Mouse (Mus musculus) MEL (cell line): ENCODE results near the gene Fam183b. TPM values are rescaled to one million over a fixed set of nuclear protein-coding genes. Genes with fewer than 3 reads are reported as not detected.

ENCODE experiments used
- DNase-seq: peaks from one replicate; pipeline ENCODE4 v3.0.0; 2011; ENCODE audit warnings: low read depth, low spot score
- H3K27ac ChIP-seq: 2 replicates; pipeline ENCODE4 v1.5.1; 2012; ENCODE audit warnings: low read depth, mild to moderate bottlenecking, control low read depth, low read length, moderate library complexity; ENCODE audit not compliant: control insufficient read depth
- H3K27me3 ChIP-seq, 2 experiments: fragments of 150-350 bp in 1 of 2; sonication (generic) in 1 of 2; 2 replicates each; pipeline ENCODE4 v1.6.1; 2012; ENCODE audit warnings: low read length in 2 of 2, mild to moderate bottlenecking in 2 of 2, improper control_type of control experiment in 1 of 2, moderate library complexity in 1 of 2; ENCODE audit not compliant: insufficient read depth in 2 of 2, control insufficient read depth in 1 of 2
- H3K36me3 ChIP-seq, 2 experiments: 2 replicates each; pipeline ENCODE4 v1.6.1; 2012 to 2014; ENCODE audit warnings: low read length in 2 of 2, improper control_type of control experiment in 1 of 2, inconsistent platforms in 1 of 2, mild to moderate bottlenecking in 1 of 2; ENCODE audit not compliant: insufficient read depth in 2 of 2, control insufficient read depth in 1 of 2
- H3K4me1 ChIP-seq, 2 experiments: fragments of 150-350 bp in 1 of 2; sonication (generic) in 1 of 2; 2 replicates each; pipeline ENCODE4 v1.6.1; 2012; ENCODE audit warnings: low read length in 2 of 2, improper control_type of control experiment in 1 of 2, mild to moderate bottlenecking in 1 of 2; ENCODE audit not compliant: insufficient read depth in 2 of 2, control insufficient read depth in 1 of 2
- H3K4me3 ChIP-seq, 2 experiments: fragments of 150-350 bp in 1 of 2; sonication (generic) in 1 of 2; 2 replicates each; pipeline ENCODE4 v1.5.1; 2012; ENCODE audit warnings: low read depth in 2 of 2, low read length in 2 of 2, mild to moderate bottlenecking in 2 of 2, moderate library complexity in 2 of 2, control low read depth in 1 of 2, improper control_type of control experiment in 1 of 2; ENCODE audit not compliant: control insufficient read depth in 1 of 2, insufficient read depth in 1 of 2
- H3K79me2 ChIP-seq: 2 replicates; pipeline ENCODE4 v1.6.1; 2012; ENCODE audit warnings: mild to moderate bottlenecking, low read length, moderate library complexity; ENCODE audit not compliant: control insufficient read depth, poor library complexity, insufficient read depth
- H3K9ac ChIP-seq: 2 replicates; pipeline ENCODE4 v1.6.1; 2012; ENCODE audit warnings: low read depth, mild to moderate bottlenecking, control low read depth, low read length, moderate library complexity; ENCODE audit not compliant: control insufficient read depth, poor library complexity, severe bottlenecking
- H3K9me3 ChIP-seq: fragments of 150-350 bp; sonication (generic); replicated peaks from 2 replicates; pipeline ENCODE4 v1.6.1; 2012; ENCODE audit warnings: mild to moderate bottlenecking, low read length, improper control_type of control experiment, moderate library complexity; ENCODE audit not compliant: insufficient read depth
- BHLHE40 ChIP-seq: IDR thresholded peaks from 2 replicates; pipeline ENCODE4 v1.6.1; 2012; ENCODE audit warnings: low read depth, mild to moderate bottlenecking, inconsistent platforms, low read length, improper control_type of control experiment, borderline replicate concordance
- CTCF ChIP-seq, 3 experiments: IDR thresholded peaks in 2 of 3; conservative IDR thresholded peaks in 1 of 3; 2 replicates each; pipeline ENCODE4 v1.5.1; 2011 to 2012; ENCODE audit warnings: low read length in 3 of 3, low read depth in 2 of 3, mild to moderate bottlenecking in 2 of 3, improper control_type of control experiment in 1 of 3, inconsistent platforms in 1 of 3, mixed read lengths in 1 of 3, moderate library complexity in 1 of 3; ENCODE audit not compliant: control insufficient read depth in 1 of 3, insufficient read depth in 1 of 3, poor library complexity in 1 of 3, severe bottlenecking in 1 of 3
- E2F4 ChIP-seq: IDR thresholded peaks from 2 replicates; pipeline ENCODE4 v1.6.1; 2011; ENCODE audit warnings: low read depth, low read length, improper control_type of control experiment, borderline replicate concordance
- EP300 ChIP-seq, 2 experiments: IDR thresholded peaks; 2 replicates each; pipeline ENCODE4 v1.6.1; 2011; ENCODE audit warnings: improper control_type of control experiment in 2 of 2, low read length in 2 of 2, low read depth in 1 of 2, mild to moderate bottlenecking in 1 of 2
- ETS1 ChIP-seq: IDR thresholded peaks from 2 replicates; pipeline ENCODE4 v1.6.1; 2012; ENCODE audit warnings: low read depth, mild to moderate bottlenecking, inconsistent platforms, low read length, improper control_type of control experiment, moderate library complexity
- GATA1 ChIP-seq: IDR thresholded peaks from 2 replicates; pipeline ENCODE4 v1.6.1; 2011; ENCODE audit warnings: low read depth, low read length, improper control_type of control experiment
- JUND ChIP-seq: IDR thresholded peaks from 2 replicates; pipeline ENCODE4 v1.6.1; 2011; ENCODE audit warnings: low read depth, mild to moderate bottlenecking, improper control_type of control experiment, low read length
- KAT2A ChIP-seq: conservative IDR thresholded peaks from 2 replicates; pipeline ENCODE4 v1.6.1; 2012; ENCODE audit warnings: low read depth, low read length, improper control_type of control experiment, inconsistent platforms
- MAFK ChIP-seq: IDR thresholded peaks from 2 replicates; pipeline ENCODE4 v1.6.1; 2011; ENCODE audit warnings: low read depth, mild to moderate bottlenecking, low read length, improper control_type of control experiment, borderline replicate concordance
- MYC ChIP-seq: IDR thresholded peaks from 2 replicates; pipeline ENCODE4 v1.6.1; 2011; ENCODE audit warnings: low read depth, mild to moderate bottlenecking, low read length, improper control_type of control experiment, moderate library complexity
- NRF1 ChIP-seq: IDR thresholded peaks from 2 replicates; pipeline ENCODE4 v1.6.1; 2014; ENCODE audit warnings: low read depth, mild to moderate bottlenecking, inconsistent platforms, low read length, improper control_type of control experiment, moderate library complexity; ENCODE audit not compliant: poor library complexity, insufficient read depth, severe bottlenecking
- POLR2A ChIP-seq, 2 experiments: IDR thresholded peaks; 2 replicates each; pipeline ENCODE4 v1.6.1; 2011 to 2012; ENCODE audit warnings: low read length in 2 of 2, mild to moderate bottlenecking in 2 of 2, control low read depth in 1 of 2, improper control_type of control experiment in 1 of 2, low read depth in 1 of 2, moderate library complexity in 1 of 2; ENCODE audit not compliant: control insufficient read depth in 1 of 2, insufficient read depth in 1 of 2, poor library complexity in 1 of 2
- POLR2AphosphoS5 ChIP-seq: IDR thresholded peaks from 2 replicates; pipeline ENCODE4 v1.6.1; 2012; ENCODE audit warnings: low read depth, borderline replicate concordance, mild to moderate bottlenecking, inconsistent platforms, low read length, moderate library complexity, mixed read lengths
- RAD21 ChIP-seq: IDR thresholded peaks from 2 replicates; pipeline ENCODE4 v1.6.1; 2011; ENCODE audit warnings: mild to moderate bottlenecking, low read depth, low read length, improper control_type of control experiment
- SMC3 ChIP-seq: IDR thresholded peaks from 2 replicates; pipeline ENCODE4 v1.6.1; 2011; ENCODE audit warnings: low read depth, low read length, improper control_type of control experiment
- TBP ChIP-seq: IDR thresholded peaks from 2 replicates; pipeline ENCODE4 v1.8.0; 2011; ENCODE audit warnings: low read depth, low read length, improper control_type of control experiment
- TCF12 ChIP-seq: IDR thresholded peaks from 2 replicates; pipeline ENCODE4 v1.6.1; 2014; ENCODE audit warnings: low read depth, mild to moderate bottlenecking, inconsistent platforms, low read length, improper control_type of control experiment, moderate library complexity
- UBTF ChIP-seq: IDR thresholded peaks from 2 replicates; pipeline ENCODE4 v1.6.1; 2012; ENCODE audit warnings: low read depth, mild to moderate bottlenecking, inconsistent platforms, low read length, improper control_type of control experiment, moderate library complexity, borderline replicate concordance; ENCODE audit not compliant: insufficient read depth
- USF1 ChIP-seq: IDR thresholded peaks from 2 replicates; pipeline ENCODE4 v1.6.1; 2014; ENCODE audit warnings: low read depth, mild to moderate bottlenecking, inconsistent platforms, low read length, improper control_type of control experiment, moderate library complexity
- USF2 ChIP-seq, 2 experiments: IDR thresholded peaks; 2 replicates each; pipeline ENCODE4 v1.6.1; 2011 to 2012; ENCODE audit warnings: improper control_type of control experiment in 2 of 2, low read length in 2 of 2, borderline replicate concordance in 1 of 2, inconsistent platforms in 1 of 2, low read depth in 1 of 2, mild to moderate bottlenecking in 1 of 2; ENCODE audit not compliant: insufficient read depth in 1 of 2
- ZKSCAN1 ChIP-seq: IDR thresholded peaks from 2 replicates; pipeline ENCODE4 v1.6.1; 2012; ENCODE audit warnings: low read depth, mild to moderate bottlenecking, inconsistent platforms, low read length, improper control_type of control experiment, moderate library complexity
- polyA plus RNA-seq, 2 experiments: library from polyadenylated mRNA; stranded (reverse) in 1 of 2; unstranded in 1 of 2; fragments of >175 nt in 1 of 2; fragments of >200 nt in 1 of 2; gene quantifications; 2 replicates each; pipeline versions ENCODE4 v1.2.1 to v1.2.4; 2012; ENCODE audit warnings: low replicate concordance in 2 of 2, low read depth in 1 of 2; ENCODE audit not compliant: insufficient read length in 2 of 2, insufficient read depth in 1 of 2, missing spikeins in 1 of 2
- total RNA-seq: library from RNA; depleted of rRNA; stranded (reverse); fragments of 300-350 nt; gene quantifications from 2 replicates; pipeline ENCODE4 v1.2.3, GENCODE M21; 2012

The Fam183b gene
- total and polyA plus RNA-seq, 3 experiments: not detected

DNA sequence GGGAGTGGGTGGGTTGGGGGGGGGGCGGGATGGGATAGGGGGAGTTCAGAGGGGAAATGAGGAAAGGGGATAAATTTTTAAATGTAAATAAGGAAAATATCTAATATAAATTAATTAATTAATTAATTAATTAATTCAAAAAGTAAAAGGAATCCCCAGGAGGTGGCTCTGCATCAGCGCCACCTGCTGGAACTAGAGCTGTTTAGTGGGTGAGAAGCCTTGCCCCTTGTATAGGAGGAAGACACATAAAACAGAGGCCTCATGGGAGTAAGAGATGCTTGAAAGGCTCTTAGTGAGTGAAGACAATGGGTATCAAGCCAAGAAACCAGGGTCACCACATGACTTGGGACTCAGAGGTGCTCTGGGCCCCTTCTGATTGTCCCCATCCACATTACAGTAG lies 5.9 kb downstream of the Fam183b start:
- peak; percentile 42 for DNase-seq
- H3K36me3 ChIP-seq: peaks cover 0 to under 1% of the 10 kb centered on the region in 2 experiments; a peak in 2 of 4 replicates
- no peak overlapping the region for H3K9ac ChIP-seq
- H3K27me3 ChIP-seq: peaks cover 0 to 4% of the 10 kb centered on the region in 2 experiments; a peak in 3 of 4 replicates
- H3K4me3 ChIP-seq: no peak overlapping the region
- no peak overlapping the region for H3K27ac ChIP-seq
- no peaks in the 10 kb centered on the region for H3K79me2 ChIP-seq
- TF ChIP-seq TBP (no peak), SMC3 (peak; percentile 51), RAD21 (peak; percentile 18), MYC (no peak), CTCF (IDR thresholded peaks at IDR 0.05 in 2 of 3, conservative IDR thresholded peaks at IDR 0.05 in 1 of 3; ENCODE audit: control insufficient read depth in 1 of 3, insufficient read depth in 1 of 3, low read depth in 2 of 3, low read length in 3 of 3, poor library complexity in 1 of 3, severe bottlenecking in 1 of 3) (peak; percentile 27 to 68 (median 51))
- no peaks in the 10 kb centered on the region for H3K9me3 ChIP-seq
- H3K4me1 ChIP-seq: peaks cover 0 to under 1% of the 10 kb centered on the region in 2 experiments; a peak in 1 of 4 replicates

DNA sequence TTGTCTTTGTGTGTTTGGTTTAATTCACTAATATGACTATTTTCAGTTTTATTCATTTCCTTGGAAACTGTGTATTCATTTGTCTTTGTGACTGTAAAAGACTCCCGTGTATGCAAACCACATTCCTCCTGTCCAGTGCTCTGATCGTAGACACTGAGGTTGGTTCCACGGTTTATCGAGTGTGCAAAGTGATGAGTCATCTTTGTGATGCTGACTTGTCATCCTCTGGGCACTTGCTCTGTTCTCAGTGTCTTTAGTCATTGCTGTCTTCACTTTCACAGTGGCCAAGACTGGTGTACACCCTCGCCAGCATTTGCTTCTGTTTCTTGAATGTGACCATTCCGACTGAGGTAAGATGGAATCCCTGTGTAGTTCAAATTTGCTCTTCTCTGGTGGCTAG lies 11.1 kb downstream of the Fam183b start:
- Histone ChIP-seq H3K27ac (no peak overlapping the region), H3K4me1 (peaks cover 0 to 7% of the 10 kb centered on the region in 2 experiments; a peak in 2 of 4 replicates), H3K36me3 (peaks cover 0 to 5% of the 10 kb centered on the region in 2 experiments; a peak in 2 of 4 replicates), H3K9me3 (no peaks in the 10 kb centered on the region), H3K4me3 (no peak overlapping the region), H3K79me2 (no peaks in the 10 kb centered on the region), H3K27me3 (peaks cover under 1 to 3% of the 10 kb centered on the region in 2 experiments; a peak in 2 of 4 replicates), H3K9ac (no peak overlapping the region)
- peak; percentile 63 for DNase-seq
- no peak for TF ChIP-seq ZKSCAN1
- peak; percentile 81 for TF ChIP-seq MAFK

DNA sequence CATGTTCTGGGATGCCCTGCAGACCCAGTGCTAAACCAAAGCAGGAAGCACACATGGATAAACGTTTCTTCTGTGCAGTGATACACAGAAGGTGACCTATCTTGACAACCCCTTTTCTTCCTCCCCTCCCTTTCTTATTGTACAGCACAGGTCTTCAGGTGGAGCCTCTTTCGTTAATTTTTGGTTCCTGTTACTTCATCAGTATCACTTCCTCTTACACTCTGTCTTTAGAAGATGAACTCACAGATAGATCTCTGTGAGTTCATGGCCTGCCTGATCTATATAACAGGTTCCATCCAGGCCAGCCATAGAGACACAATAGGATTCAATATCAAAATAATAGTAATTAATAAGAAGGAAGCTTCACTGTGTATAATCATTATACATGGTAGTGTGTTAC lies 11.7 kb downstream of the Fam183b start:
- no peaks in the 10 kb centered on the region for H3K9me3 ChIP-seq
- no peaks in the 10 kb centered on the region for H3K79me2 ChIP-seq
- peaks cover 2 to 5% of the 10 kb centered on the region in 2 experiments; a peak in 2 of 4 replicates for H3K27me3 ChIP-seq
- H3K4me3 ChIP-seq: no peak overlapping the region
- peaks cover 0 to 7% of the 10 kb centered on the region in 2 experiments; a peak in 2 of 4 replicates for H3K4me1 ChIP-seq
- peak; percentile 31 for DNase-seq
- H3K9ac ChIP-seq: no peak overlapping the region
- no peak for TF ChIP-seq SMC3
- TF ChIP-seq NRF1: no peak
- no peak for TF ChIP-seq E2F4
- no peak for TF ChIP-seq TCF12
- no peak for TF ChIP-seq USF2 (IDR thresholded peaks at IDR 0.05; ENCODE audit: borderline replicate concordance in 1 of 2, insufficient read depth in 1 of 2, low read depth in 1 of 2, low read length in 2 of 2)
- TF ChIP-seq KAT2A: no peak
- no peak for TF ChIP-seq JUND
- TF ChIP-seq ETS1: no peak
- TF ChIP-seq USF1: no peak
- no peak for TF ChIP-seq POLR2A (IDR thresholded peaks at IDR 0.05; ENCODE audit: control insufficient read depth in 1 of 2, insufficient read depth in 1 of 2, low read depth in 1 of 2, low read length in 2 of 2, poor library complexity in 1 of 2)
- TF ChIP-seq EP300 (IDR thresholded peaks at IDR 0.05; ENCODE audit: low read depth in 1 of 2, low read length in 2 of 2): no peak
- TF ChIP-seq GATA1: no peak
- no peak for TF ChIP-seq UBTF
- TF ChIP-seq BHLHE40: no peak
- no peak for TF ChIP-seq POLR2AphosphoS5
- TF ChIP-seq, all 39 proteins: peak for 0
- Histone ChIP-seq H3K36me3 (peaks cover 0 to 5% of the 10 kb centered on the region in 2 experiments; a peak in 2 of 4 replicates), H3K27ac (no peak overlapping the region)
